Mouse (Mus musculus) midbrain, embryonic 12.5 days (tissue): ENCODE results near the gene Erp29. TPM values are rescaled to one million over a fixed set of nuclear protein-coding genes. Genes with fewer than 3 reads are reported as not detected.

Experiments
- ATAC-seq: fragments of 200-750 bp; cut with Nextera tagmentation; 2 replicates; pipeline ENCODE4 v1.8.0; 2017; ENCODE audit warnings: low read depth, moderate TSS enrichment, moderate library complexity; ENCODE audit not compliant: low FRiP score
- H3K27ac ChIP-seq: fragments of 300-500 bp; sonication (generic); replicated peaks from 2 replicates; pipeline ENCODE4 v1.5.1; 2016; ENCODE audit warnings: mild to moderate bottlenecking
- H3K27me3 ChIP-seq: fragments of 300-500 bp; sonication (generic); 2 replicates; pipeline ENCODE4 v1.6.1; 2016; ENCODE audit warnings: mild to moderate bottlenecking
- H3K36me3 ChIP-seq: fragments of 300-500 bp; sonication (generic); 2 replicates; pipeline ENCODE4 v1.6.1; 2016
- H3K4me1 ChIP-seq: fragments of 300-500 bp; sonication (generic); 2 replicates; pipeline ENCODE4 v1.6.1; 2016
- H3K4me2 ChIP-seq: fragments of 300-500 bp; sonication (generic); replicated peaks from 2 replicates; pipeline ENCODE4 v1.6.1; 2016; ENCODE audit warnings: mild to moderate bottlenecking, moderate library complexity
- H3K4me3 ChIP-seq: fragments of 300-500 bp; sonication (generic); 2 replicates; pipeline ENCODE4 v1.5.1; 2016; ENCODE audit warnings: mild to moderate bottlenecking
- H3K9ac ChIP-seq: fragments of 300-500 bp; sonication (generic); replicated peaks from 2 replicates; pipeline ENCODE4 v1.6.1; 2016; ENCODE audit warnings: mild to moderate bottlenecking, moderate library complexity
- H3K9me3 ChIP-seq: fragments of 300-500 bp; sonication (generic); 2 replicates; pipeline ENCODE4 v1.6.1; 2016; ENCODE audit warnings: mild to moderate bottlenecking
- WGBS: fragments of 180-500 bp; shearing (Covaris S2); methylation state at CpG from one replicate; pipeline ENCODE4 v1.1.7; 2016; 5-methylcytosine and 5-hydroxymethylcytosine counted together
- polyA plus RNA-seq: library from polyadenylated mRNA; unstranded; fragments of >200 nt; fragmentation: Nextera tagmentation; extraction: Ambion mirVana; gene quantifications from 2 replicates; pipeline ENCODE4 v1.2.1, GENCODE M21; 2016

Gene Erp29
- polyA plus RNA-seq, 1 experiment from 2014 or later: 137 TPM

DNA sequence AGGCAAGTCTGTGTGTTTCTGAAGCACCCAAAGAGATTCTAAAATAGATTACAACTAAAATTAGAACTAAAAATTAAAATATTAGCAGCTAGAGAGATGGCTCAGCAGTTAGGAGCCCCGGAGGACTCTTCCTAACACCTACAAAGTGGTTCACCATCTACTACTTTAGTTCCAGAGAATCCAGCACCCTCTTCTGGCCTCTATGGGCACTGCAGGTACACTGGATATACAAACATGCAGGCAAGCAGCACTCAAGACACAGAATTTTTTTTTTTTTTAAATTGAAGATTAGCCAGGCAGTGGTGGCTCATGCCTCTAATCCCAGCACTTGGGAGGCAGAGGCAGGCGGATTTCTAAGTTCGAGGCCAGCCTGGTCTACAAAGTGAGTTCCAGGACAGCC, 8.8 kb downstream of the Erp29 start:
- 96% methylated on average over 3 of the region's 3 CpGs for WGBS
- peaks cover 90% of the 10 kb centered on the region for H3K36me3 ChIP-seq
- H3K4me1 ChIP-seq: no peaks in the 10 kb centered on the region
- no peaks in the 10 kb centered on the region for H3K27me3 ChIP-seq
- H3K9ac ChIP-seq: no peak overlapping the region
- H3K4me2 ChIP-seq: no peak overlapping the region
- no peak overlapping the region for H3K27ac ChIP-seq
- no peak overlapping the region for H3K4me3 ChIP-seq
- no peak for ATAC-seq
- no peaks in the 10 kb centered on the region for H3K9me3 ChIP-seq

DNA sequence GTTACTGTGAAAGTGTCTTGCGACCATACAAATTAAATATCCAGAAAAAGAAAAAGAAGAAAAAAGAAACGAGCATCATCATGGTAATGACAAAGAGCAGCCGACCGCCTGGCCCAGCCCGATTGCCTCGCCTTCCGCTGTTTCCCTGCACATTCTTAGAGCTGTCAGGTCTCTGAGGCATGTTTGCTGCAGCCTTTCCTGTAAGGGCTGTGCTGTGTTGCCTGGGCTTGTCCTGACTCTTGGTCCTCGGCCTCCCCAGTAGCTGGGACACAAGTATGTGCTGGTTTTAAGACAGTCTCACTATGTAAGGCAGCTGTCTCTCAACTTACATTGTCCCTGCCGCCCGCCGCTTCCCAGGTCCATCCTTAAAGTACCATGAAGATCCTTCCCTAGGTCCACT, 13.6 kb downstream of the Erp29 start:
- Histone ChIP-seq H3K27ac (no peak overlapping the region), H3K4me3 (no peak overlapping the region), H3K4me2 (no peak overlapping the region), H3K9me3 (no peaks in the 10 kb centered on the region), H3K27me3 (no peaks in the 10 kb centered on the region), H3K9ac (no peak overlapping the region), H3K4me1 (no peaks in the 10 kb centered on the region), H3K36me3 (peaks cover 90% of the 10 kb centered on the region)
- no peak for ATAC-seq
- 95% methylated on average over 11 of the region's 11 CpGs for WGBS

- Histone ChIP-seq H3K9me3 (no peaks in the 10 kb centered on the region), H3K36me3 (peaks cover 90% of the 10 kb centered on the region), H3K27ac (no peak overlapping the region), H3K9ac (no peak overlapping the region), H3K27me3 (no peaks in the 10 kb centered on the region), H3K4me1 (no peaks in the 10 kb centered on the region), H3K4me3 (no peak overlapping the region), H3K4me2 (no peak overlapping the region)
- WGBS: 91% methylated on average over 5 of the region's 5 CpGs
- no peak for ATAC-seq
Measured at GRCm38 (mm10) chr5:121438131-121438530, 14.2 kb downstream of the Erp29 start.

DNA sequence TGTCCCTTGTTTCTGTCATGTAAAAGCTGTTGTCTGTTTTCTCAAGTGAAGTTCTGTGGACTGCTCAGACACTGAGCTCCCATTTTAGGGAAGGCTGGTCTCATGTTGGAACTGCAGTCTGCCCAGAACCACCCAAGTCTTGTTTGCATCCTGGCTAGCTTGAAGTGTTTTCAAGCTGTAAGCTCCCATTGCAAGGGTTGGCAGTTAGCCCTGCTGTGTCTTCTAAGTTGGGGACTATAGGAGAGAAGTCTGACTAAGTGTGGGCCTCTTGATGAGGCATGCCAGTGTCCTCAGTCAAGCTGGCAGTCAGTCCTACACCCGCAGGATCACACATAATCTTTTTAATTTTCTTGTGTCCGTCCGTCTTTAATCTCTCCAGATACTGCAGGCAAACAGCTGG, 23.4 kb downstream of the Erp29 start:
- no peak overlapping the region for H3K9ac ChIP-seq
- H3K36me3 ChIP-seq: peaks cover 98% of the 10 kb centered on the region
- H3K4me2 ChIP-seq: no peak overlapping the region
- H3K27me3 ChIP-seq: no peaks in the 10 kb centered on the region
- no peaks in the 10 kb centered on the region for H3K4me1 ChIP-seq
- H3K27ac ChIP-seq: no peak overlapping the region
- H3K4me3 ChIP-seq: no peak overlapping the region
- H3K9me3 ChIP-seq: no peaks in the 10 kb centered on the region
- no peak for ATAC-seq
- WGBS: 88% methylated on average over 3 of the region's 3 CpGs

DNA sequence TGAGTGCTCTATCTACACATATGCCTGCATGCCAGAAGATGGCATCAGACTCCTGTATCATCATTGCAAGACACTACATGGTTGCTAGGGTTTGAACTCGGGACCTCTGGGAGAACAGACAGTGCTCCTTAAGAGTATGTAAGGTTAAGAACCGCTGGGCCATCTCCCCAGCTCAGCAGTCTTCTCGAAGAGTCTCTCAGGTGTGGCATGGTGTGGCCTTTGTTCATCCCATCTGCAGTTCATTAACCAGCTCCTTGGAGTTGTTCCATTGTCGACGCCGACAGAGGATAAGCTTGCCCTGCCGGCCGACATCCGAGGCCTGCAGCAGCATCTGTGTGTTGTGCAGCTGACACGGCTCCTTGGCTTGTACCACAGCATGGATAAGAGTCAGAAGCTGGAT, 29.0 kb downstream of the Erp29 start:
- 94% methylated on average over 10 of the region's 10 CpGs for WGBS
- no peak overlapping the region for H3K9ac ChIP-seq

GRCm38 (mm10) chr5:121422787-121423186, 29.5 kb downstream of the Erp29 start:
- WGBS: 93% methylated on average over 6 of the region's 6 CpGs
- Histone ChIP-seq H3K4me2 (no peak overlapping the region), H3K27me3 (no peaks in the 10 kb centered on the region), H3K9ac (no peak overlapping the region), H3K27ac (no peak overlapping the region), H3K9me3 (no peaks in the 10 kb centered on the region), H3K36me3 (peaks cover 97% of the 10 kb centered on the region), H3K4me3 (no peak overlapping the region), H3K4me1 (no peaks in the 10 kb centered on the region)
- no peak for ATAC-seq

More for the DNA sequence above, 29.0 kb downstream of the Erp29 start:
- no peak for ATAC-seq
- Histone ChIP-seq H3K4me1 (no peaks in the 10 kb centered on the region), H3K4me2 (no peak overlapping the region), H3K9me3 (no peaks in the 10 kb centered on the region), H3K27ac (no peak overlapping the region), H3K36me3 (peaks cover 97% of the 10 kb centered on the region), H3K27me3 (no peaks in the 10 kb centered on the region), H3K4me3 (no peak overlapping the region)

DNA sequence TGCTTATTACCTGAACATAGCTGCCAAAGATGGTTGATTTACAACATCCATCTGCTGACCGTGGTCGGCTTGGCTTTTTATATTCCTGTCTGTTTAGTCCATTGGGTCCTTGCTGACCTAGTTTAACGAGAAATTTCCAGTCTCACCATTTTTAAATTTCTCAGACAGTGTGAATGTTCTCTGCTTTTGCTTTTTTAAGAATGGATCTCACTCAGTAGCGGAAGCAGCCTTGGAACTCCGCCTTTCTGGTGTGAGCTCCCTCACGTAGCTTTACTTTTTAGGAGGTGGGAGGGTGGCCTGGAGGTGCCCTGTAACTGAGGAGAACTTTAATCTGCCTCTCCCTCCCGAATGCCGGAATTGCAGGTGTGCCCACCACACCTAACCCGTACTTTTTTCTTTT, 31.6 kb downstream of the Erp29 start:
- WGBS: 95% methylated on average over 9 of the region's 9 CpGs
- Histone ChIP-seq H3K9ac (no peak overlapping the region), H3K27ac (no peak overlapping the region), H3K27me3 (no peaks in the 10 kb centered on the region), H3K9me3 (no peaks in the 10 kb centered on the region), H3K4me3 (no peak overlapping the region), H3K4me2 (no peak overlapping the region), H3K4me1 (no peaks in the 10 kb centered on the region), H3K36me3 (peaks cover 97% of the 10 kb centered on the region)
- ATAC-seq: no peak

DNA sequence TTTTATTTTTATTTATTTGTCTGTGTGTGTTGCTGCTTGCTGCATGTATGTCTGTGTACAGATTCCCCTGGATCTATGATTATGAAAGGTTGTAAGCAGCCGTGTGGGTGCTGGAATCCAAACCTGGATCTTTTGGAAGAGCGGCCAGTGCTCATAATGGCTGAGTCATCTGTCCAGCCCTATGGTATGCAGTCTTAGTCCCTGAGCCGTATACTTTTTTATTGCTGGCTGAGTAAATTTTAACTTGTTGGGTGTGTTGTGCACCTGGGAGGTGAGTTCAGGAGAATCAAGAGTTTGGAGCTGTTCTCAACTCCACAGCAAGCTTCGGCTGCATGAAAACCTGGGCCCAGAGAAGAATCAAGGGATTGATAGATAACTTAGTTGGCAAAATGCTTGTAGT, 41.3 kb downstream of the Erp29 start:
- 97% methylated on average over 4 of the region's 4 CpGs for WGBS
- Histone ChIP-seq H3K27me3 (no peaks in the 10 kb centered on the region), H3K4me3 (no peak overlapping the region), H3K36me3 (peaks cover 85% of the 10 kb centered on the region), H3K4me1 (no peaks in the 10 kb centered on the region), H3K4me2 (no peak overlapping the region), H3K9ac (no peak overlapping the region), H3K27ac (no peak overlapping the region), H3K9me3 (no peaks in the 10 kb centered on the region)
- ATAC-seq: no peak

DNA sequence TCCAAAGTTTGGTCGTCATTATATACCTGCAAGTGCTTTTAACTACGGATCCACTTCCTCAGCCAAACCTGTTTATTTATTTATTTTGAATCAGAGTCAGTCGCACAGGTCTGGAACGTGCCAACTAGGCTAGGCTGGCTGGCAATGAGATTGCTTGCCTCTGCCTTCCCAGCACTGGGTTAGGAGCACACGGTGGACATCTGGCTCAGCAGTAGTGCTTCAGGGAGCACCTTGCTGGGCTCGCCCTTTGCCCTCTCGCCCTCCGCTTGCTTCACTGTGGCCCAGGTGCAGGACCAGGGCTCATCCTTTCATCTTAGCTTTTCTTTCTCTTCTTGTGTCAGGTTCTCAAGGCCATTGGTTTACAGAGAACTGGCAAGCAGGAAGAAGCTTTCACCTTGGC, 44.5 kb downstream of the Erp29 start:
- WGBS: 90% methylated on average over 8 of the region's 8 CpGs
- no peak for ATAC-seq
- Histone ChIP-seq H3K4me3 (no peak overlapping the region), H3K4me2 (no peak overlapping the region), H3K4me1 (no peaks in the 10 kb centered on the region), H3K27ac (no peak overlapping the region), H3K9me3 (no peaks in the 10 kb centered on the region), H3K36me3 (peaks cover 67% of the 10 kb centered on the region), H3K9ac (no peak overlapping the region), H3K27me3 (no peaks in the 10 kb centered on the region)

DNA sequence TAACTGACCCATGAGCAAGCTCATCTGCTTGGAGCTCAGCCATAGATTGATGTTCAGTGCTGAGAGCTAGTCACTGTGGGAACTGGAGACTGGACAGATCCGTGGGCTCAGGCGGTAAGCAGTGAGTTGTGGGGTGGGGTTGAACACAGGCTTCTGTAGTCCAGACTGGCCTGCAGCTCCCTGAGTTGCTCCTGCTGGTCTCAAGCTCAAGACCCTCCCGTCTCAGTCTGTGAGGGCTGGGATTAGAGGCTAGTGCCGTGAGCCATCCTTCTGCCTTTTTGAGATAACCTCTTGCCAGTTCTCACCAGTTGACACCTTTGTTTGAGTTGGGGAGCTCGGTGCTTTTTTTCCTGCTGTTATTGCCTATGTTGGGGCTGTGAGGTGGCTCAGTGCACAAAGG, 51.5 kb downstream of the Erp29 start:
- Histone ChIP-seq H3K4me2 (no peak overlapping the region), H3K9me3 (no peaks in the 10 kb centered on the region), H3K4me1 (peaks cover 25% of the 10 kb centered on the region), H3K36me3 (peaks cover 13% of the 10 kb centered on the region; the same call in 1 of the 2 replicates), H3K27me3 (no peaks in the 10 kb centered on the region), H3K9ac (no peak overlapping the region), H3K27ac (no peak overlapping the region), H3K4me3 (no peak overlapping the region)
- no peak for ATAC-seq
- 92% methylated on average over 5 of the region's 5 CpGs for WGBS

- no peak overlapping the region for H3K27ac ChIP-seq
- WGBS: 80% methylated on average over 5 of the region's 5 CpGs
- H3K4me2 ChIP-seq: no peak overlapping the region
- H3K4me1 ChIP-seq: peaks cover 25% of the 10 kb centered on the region
- no peak for ATAC-seq
- H3K4me3 ChIP-seq: no peak overlapping the region
- H3K36me3 ChIP-seq: peaks cover 9% of the 10 kb centered on the region; the same call in 1 of the 2 replicates
- H3K27me3 ChIP-seq: no peaks in the 10 kb centered on the region
- no peak overlapping the region for H3K9ac ChIP-seq
- H3K9me3 ChIP-seq: no peaks in the 10 kb centered on the region
Measured at GRCm38 (mm10) chr5:121400064-121400463, 52.2 kb downstream of the Erp29 start.

DNA sequence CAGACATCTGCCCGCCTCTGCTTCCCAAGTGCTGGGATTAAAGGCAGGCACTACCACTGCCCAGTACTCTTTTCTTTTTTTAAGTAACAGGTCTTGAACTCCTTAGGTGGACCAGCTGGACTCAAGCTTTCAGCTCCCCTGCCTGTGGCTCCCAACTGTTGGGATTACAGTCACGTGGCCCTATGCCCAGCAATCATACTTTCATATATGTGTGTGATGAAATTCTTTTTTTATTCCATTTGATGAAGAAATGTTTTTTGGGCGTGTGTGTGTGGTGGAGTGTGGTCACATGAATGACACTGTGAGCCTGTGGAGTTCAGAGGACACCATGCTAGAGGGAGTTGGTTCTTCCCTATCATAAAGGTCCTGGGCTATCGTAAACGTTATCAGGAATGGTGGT, 52.8 kb downstream of the Erp29 start:
- no peak for ATAC-seq
- Histone ChIP-seq H3K36me3 (peaks cover 9% of the 10 kb centered on the region; the same call in 1 of the 2 replicates), H3K9ac (no peak overlapping the region; the same call in 1 of the 2 replicates), H3K27ac (no peak overlapping the region), H3K4me3 (no peak overlapping the region), H3K4me2 (peak overlapping the region; percentile 95; the same call in 1 of the 2 replicates), H3K4me1 (peaks cover 25% of the 10 kb centered on the region), H3K27me3 (no peaks in the 10 kb centered on the region), H3K9me3 (no peaks in the 10 kb centered on the region)
- 94% methylated on average over 4 of the region's 5 CpGs for WGBS

GRCm38 (mm10) chr5:121398965-121399462, 53.3 kb downstream of the Erp29 start:
- peak overlapping the region; percentile 95 for H3K4me3 ChIP-seq
- H3K9me3 ChIP-seq: no peaks in the 10 kb centered on the region
- peak overlapping the region; percentile 79 for H3K9ac ChIP-seq
- ATAC-seq: no peak
- H3K4me2 ChIP-seq: peak overlapping the region; percentile 95
- no peaks in the 10 kb centered on the region for H3K27me3 ChIP-seq
- no peak overlapping the region for H3K27ac ChIP-seq
- H3K4me1 ChIP-seq: peaks cover 25% of the 10 kb centered on the region
- H3K36me3 ChIP-seq: peaks cover 8% of the 10 kb centered on the region; the same call in 1 of the 2 replicates
- 62% methylated on average over 9 of the region's 9 CpGs for WGBS
